Mouse (Mus musculus) gastrocnemius, postnatal 36 days (tissue): Measurements from ENCODE around the gene Meis1. TPM values are rescaled to one million over a fixed set of nuclear protein-coding genes. Genes with fewer than 3 reads are reported as not detected.

Experiments used
- DNase-seq, 2 experiments: peaks; one replicate each; pipeline ENCODE4 v3.0.0; 2022
- intact Hi-C: fragments of 180-260 bp; cut with DNase I; formaldehyde crosslinking; loops from one replicate; pipeline ENCODE4 v1.15.1; 2025
- total RNA-seq, 2 experiments: library from RNA; stranded (reverse); gene quantifications; 2 replicates each; pipeline ENCODE4 v1.2.3; 2021

Gene Meis1
- total RNA-seq, 2 experiments from 2014 or later, result 2.8 to 4.0 TPM

DNA sequence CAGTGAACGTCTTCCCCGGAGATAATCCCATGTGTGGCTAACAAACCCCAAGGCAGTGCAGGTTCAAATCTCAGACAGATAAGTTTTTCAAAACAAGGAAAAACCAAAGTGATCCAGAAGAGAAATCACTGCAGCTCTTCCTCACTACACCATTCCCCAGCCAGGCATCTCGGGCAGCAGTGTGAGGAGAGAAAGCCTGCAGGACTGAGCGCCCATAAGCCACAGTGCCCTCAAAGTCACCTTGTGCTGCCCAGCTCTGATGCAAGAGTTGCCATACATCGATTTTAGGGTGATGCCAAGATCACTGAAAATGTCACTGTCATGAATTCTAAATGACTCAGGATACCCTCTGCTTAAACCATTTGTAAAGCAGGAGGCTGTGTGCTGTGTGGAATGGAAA, 15.7 kb downstream of the Meis1 start:
- no peak for DNase-seq

DNA sequence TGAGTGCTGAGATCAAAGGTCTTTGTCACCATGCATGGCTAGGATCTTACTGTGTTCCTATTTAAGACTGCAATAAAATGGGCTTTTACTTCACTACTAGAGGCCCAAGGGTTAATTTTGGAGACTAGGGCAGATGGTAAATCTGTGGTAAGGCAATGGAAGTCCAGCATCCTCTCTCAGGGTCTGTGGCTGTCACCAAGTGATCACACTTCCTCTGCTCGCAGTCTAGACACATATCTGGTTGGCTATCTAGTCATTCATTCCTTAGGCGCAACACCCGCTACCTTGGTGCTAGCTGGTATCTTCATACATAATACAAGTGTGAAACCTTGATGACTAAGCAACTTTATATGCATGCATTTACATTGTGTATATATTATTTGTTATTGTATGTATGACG, 22.0 kb downstream of the Meis1 start:
- intact Hi-C loops, result no loop called here
- DNase-seq, result no peak

More for the DNA sequence above, 15.7 kb downstream of the Meis1 start:
- intact Hi-C loops, result no loop called here

DNA sequence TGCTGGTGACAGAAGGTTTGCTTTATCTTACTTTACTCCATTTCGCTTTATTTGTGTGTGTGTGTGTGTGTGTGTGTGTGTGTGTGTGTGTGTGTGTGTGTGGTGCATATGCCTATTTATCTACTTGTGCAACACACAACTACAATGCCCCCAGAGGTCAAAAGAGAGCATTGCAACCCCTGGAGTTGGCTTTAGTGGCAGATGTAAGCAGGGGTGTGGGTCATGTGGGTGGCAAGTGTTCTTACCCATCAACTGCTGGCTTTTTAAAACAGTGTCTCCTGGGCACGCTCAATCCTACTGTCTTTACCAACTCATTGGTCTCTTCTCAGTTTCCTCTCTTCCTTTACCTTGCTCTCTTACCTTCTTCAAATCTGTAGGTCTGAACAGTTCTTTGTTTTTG, 22.5 kb downstream of the Meis1 start:
- DNase-seq, result no peak
- intact Hi-C loops, result no loop called here

DNA sequence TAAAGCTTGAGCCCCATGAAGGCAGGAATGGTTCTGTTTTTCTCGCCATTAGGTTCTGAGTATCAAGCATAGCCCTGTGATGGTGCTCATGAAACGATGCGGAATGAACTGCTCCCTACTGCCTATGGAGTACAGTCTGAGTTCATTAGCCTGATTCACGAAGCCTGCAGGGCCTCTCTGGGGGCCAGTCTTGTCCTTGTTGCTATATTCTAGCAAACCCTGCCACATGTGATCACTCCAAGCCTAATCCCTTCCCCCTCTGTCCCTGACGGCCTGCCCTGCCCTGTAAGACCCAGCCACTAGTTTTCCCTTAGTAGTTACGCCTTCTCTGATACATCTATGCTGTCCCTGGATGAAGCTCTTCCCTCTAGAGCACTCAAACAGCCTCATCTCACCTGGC, 26.0 kb downstream of the Meis1 start:
- intact Hi-C loops, result no loop called here
- no peak for DNase-seq

DNA sequence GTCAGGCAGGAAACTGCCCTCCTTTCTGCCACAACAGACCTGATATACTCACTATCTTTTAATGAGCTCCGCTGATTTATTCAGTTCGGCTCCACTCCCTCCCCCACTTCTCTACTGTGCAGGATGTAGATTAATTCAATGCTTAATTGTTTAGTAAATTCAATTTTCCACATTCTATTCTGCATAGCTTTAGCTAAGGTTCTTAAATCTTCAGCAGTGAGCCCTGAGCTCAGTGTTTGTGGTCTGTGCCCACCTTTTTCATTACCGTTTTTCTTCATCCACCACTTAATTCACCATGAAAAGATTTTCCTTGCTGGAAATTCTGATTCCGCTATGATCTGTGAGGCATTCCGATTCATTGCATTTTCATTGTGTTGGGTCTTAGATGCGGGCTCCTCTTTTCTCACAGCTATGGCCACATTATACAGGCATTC, 28.5 kb downstream of the Meis1 start:
- intact Hi-C loops, result no loop called here

DNA sequence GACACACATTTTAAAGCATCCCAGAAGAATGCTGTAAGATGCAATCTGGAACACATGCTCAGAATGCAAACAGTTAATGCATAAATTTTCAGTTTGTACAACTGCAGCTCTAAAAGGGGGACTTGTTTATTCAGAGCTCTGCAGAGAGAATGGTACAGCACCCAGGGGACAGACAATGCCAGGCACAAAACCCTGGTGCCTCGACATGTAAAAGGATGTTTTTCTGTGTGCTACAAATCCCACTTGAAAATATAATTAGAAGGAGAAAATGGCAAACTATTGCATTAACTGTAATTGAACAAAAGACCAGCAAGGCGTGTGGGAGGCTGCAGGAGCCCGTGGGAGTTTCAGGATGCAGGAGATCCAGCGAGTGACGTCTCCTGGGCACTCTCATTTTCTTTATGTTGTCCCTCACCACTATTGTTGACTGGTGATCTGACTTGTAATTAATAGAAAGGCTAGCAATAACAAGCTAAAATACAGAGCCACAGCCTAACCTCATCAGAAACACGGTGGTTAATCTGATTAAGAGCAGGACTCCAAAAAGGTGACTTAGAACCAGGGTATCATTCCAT, 29.0 kb downstream of the Meis1 start:
- intact Hi-C loops, result no loop called here
- no peak for DNase-seq

More for the DNA sequence above, 28.5 kb downstream of the Meis1 start:
- DNase-seq, result no peak

DNA sequence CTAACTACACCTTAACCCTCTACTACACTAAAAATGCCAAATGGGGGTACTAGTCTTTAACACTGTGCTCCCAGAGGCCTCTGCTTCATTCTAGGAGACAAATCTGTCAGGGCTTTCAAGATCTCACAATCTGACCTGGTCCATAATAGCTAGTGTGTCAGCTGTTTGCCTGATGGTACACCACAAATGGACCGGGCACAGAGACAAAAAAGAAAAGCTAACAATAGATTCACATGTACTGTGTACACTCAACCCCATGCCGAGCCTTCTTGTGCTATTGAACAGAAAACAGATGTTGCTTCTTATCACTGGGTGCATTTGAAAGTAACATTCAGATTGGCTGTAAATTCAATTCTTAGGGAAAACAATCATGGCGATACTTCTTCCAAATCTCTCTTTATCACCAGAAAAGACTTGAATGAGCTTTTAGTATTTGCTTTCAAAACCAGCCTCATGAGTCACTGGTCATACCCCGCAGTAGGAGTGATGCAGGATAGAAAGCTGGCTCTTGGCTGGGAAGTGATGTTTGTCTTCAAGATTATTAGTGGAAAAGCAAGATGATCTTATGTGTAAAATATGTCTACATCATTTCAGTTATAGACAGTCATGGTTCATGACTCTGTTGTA, 30.0 kb downstream of the Meis1 start:
- DNase-seq, result no peak
- intact Hi-C loops, result no loop called here

DNA sequence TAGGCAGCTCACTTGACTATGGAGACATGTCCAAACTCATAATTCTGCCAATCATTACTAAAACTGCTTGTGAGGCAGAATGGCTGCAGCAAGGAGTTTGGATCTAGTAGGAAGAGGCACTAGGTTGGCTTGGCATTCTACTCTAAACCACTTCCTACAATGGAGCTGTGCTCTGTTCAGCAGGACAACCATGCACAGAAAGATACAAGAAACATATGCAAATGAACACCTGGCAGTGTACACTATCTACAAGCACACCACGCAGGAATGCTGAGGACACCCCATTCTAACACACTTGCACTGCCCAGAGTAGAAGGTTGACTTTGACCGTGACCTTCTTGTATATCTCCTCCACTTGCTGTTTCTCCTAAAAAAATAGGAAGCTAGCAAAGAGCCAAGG, 35.0 kb downstream of the Meis1 start:
- DNase-seq, result no peak
- intact Hi-C loops, result no loop called here

DNA sequence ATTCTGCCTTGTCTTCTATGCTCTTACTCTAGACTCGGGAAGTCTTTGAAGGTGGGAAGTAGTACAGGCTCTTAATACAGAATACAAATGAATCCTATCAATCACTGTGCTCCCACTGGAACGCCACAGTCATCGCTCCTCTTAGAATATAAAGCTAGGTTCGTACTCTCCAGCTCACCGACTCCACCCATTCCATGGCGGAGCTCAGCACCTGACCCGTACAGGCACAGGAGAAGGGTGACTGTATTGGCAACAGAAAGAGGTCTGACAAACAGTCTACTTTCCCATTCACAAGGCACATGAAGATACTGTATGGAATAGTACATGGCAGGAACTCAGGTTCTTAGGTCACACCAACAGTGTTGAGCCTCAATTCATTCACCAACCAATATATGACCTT, 35.5 kb downstream of the Meis1 start:
- no peak for DNase-seq
- intact Hi-C loops, result no loop called here

DNA sequence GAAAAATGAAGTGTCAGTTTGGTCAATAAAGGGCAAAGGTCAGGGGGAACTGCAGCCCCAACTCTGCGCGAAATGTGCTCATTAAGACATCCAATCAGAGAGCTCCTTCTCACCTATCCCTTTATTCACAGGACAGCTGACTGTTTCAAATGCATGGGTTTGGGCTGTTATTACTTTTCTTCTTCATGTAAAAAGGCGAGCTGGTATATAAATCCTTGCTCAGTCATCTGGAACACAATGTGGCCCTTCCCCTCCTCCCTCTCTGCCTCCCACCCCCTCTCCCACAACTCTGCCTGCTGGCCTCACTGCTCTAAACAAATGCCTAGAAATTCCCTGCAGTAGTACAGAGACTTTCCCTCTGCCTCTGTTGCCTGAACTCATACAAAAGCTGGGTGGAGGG, 36.5 kb downstream of the Meis1 start:
- intact Hi-C loops, result no loop called here
- no peak for DNase-seq

DNA sequence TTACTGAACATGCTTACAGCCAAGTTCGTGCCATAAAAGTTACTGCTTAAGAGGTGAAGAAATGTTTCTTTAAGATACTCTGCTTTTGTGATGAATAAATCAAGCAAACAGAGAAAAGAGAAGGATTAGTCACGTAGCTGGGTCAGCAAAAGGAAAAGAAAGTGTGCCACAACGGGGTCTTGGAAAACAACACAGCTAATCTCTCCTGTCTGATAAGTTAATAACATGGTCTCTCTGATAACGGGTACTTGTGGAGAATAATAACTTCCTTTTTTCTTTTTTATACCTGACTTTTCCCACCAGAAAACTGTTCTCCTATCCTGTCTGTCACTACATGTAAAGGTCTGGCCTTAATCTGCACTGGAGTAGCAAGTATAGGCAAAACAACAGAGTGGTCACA, 37.4 kb downstream of the Meis1 start:
- DNase-seq, result no peak
- intact Hi-C loops, result no loop called here

DNA sequence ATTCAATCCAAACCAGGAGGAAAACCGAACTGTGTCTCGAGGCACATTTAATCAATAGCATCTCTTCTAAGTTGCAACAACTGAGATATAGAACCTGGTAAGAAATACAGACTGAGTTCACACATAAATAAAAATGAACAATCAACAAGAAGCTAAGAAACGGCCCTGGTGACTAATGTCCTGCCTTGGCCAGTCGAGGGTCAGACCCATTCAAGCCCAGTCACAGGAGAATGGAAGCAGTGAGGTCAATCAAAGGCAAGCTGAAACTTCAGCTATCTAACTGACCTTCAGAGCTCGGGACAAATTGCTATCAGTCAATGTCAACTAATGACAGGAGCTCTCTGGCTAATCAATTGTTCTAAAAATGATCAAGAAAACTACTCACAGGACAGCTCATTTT, 38.2 kb downstream of the Meis1 start:
- intact Hi-C loops, result no loop called here
- no peak for DNase-seq

DNA sequence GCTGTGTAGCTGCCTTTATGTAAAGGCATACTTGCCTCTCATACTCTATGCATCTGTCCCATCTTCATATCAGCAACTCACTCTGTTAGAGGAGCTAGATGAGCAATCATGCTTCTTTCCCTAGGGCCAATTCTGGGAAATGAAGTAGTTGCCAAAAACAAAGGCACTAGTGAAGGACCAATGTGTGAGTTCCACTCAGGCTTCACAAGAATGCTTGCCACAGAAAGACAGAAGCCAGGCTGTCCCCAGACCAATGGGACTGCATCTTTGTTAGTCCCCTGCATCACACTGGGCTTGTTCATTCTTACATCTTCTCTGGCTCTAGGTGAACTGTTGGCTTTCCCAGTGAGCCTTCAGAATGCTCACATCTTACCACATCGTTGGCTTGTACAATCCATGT, 43.7 kb downstream of the Meis1 start:
- intact Hi-C loops, result no loop called here

DNA sequence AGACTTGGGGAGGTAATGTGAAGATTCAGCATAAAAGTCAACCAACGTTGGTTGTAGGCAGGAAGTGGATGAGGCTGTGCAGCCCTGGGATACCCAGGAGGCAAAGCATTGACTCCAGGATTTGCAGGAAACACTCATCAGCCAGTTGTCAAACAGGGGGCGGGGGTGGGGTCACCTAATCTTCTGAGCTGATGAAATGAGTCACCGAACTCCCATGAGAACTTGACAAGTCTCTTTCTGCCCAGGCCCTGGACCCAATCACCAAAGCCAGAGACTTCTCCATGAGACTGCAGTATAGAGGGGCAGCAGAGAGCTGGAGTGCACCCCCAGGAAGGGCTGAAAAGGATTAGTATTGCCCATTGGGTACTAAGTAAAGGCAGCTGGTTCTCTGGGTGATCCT, 45.0 kb downstream of the Meis1 start:
- intact Hi-C loops, result no loop called here
- no peak for DNase-seq

More for the DNA sequence above, 43.7 kb downstream of the Meis1 start:
- no peak for DNase-seq

DNA sequence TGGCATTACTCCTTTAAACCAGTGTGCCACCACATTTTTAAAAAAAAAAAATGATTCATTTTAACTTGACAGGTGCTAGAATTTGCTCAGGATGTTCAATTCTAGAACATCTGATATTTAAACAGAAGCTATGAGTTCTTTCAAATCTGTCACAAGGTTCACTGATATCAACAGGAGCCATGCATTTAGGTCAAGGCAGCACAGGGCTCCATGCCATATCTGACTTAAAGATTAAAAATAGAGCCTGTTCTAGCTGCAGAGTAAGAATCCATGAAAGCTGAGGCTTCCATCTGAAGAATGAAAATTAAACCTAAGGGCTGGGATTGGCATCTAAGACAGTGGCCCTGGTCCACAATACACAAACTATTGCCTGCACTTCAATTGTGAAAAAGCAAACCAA, 45.8 kb downstream of the Meis1 start:
- intact Hi-C loops, result no loop called here
- no peak for DNase-seq

DNA sequence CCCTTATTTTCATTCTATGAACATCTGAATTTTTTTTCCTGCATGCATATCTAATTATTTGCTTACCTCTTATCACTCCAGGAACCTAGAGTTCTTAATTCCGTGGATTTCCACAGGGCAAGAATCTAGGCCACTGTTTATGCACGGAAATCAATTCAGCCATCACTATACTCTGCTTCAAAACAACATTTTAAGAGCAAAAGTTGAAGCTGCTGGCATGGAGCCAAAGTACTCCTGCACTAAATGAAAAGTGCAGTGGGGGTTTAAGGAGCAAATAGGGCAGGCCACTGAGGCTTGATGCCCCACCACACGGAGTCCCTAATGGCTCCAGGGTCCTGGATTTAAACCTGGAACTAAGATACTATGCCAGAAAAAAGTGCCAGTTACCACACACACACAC, 47.2 kb downstream of the Meis1 start:
- intact Hi-C loops, result no loop called here
- DNase-seq, result no peak

DNA sequence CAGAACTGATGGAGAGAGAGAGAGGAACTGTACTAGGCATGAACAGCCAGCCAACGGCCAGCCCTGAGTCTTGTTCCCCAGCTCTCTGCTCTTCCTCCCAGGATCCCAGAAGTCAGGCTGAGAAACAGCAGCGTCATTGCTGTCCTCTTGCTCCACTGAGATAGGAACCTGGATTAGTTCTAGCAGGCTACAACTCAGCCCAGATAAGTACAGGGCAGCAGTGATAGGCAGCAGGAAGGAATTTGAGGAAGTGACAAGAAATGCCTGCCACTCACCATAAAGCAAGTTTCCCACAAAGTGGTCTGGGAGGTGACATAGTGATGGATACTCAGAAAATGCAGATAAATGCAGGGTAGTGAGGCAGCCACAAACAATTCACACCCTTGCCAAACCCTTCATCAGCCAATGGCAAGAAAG, 48.9 kb downstream of the Meis1 start:
- intact Hi-C loops, result no loop called here
- no peak for DNase-seq

DNA sequence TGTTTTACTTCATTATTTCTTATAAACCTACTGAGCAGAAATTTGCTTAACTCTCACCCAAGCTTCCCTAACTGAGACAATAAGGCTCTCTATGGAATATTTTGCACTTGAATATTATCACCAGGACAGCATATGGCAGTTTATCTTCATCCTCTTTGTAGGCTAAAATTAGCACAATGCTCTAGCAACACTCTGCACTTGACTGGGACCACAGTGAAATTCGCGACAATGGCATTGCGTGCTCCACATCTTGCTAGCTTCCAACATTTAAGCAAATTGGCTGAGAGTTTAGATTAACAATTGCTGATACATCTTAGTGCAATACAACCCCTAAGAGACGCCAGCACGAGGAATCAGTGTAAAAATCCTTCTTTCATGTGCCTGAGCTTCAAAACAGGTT, 54.4 kb downstream of the Meis1 start:
- no peak for DNase-seq
- intact Hi-C loops, result no loop called here

DNA sequence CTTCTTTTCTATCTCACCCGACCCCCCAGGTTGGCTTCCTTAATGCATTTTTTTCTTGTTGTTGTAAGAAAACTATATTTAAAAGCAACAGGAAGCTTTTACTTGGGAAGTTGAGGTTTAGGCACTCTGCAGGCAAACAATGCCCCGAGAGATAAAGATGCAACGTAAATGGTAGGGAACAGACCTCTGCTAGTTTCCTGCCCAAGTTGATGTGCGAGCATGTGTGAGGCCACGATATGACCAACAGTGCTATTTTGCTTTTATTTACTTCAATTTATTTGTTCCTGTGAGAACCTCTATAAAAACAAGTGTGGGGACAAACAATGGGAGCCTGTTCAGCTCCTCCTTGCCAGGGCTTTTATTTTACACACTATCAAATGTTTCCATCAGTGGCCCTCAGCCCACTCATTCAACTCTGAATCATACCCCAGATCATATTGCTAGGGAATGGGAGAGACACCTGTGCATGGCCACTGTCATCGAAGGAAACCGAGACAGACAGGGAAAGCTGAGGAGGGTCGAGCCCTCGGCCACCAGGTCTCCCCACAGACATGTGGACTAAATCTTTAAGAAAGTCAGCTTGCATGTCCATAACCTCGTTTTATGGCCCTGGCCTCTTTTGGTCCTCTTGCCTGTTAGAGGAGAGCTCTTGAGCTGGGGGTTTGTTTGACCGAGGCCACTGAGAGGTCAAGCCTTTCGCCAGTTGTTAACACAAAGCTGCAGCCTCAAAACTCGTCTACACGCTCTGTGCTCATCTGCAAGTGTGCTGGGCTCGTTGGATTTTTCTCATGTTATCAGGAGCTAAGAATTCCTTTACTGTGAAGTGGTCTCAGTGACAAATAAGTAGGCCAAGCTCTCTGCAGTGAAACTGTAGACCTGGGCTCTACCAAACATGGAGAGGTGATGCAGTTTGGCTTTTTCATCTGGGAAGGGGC, 55.3 kb downstream of the Meis1 start:
- intact Hi-C loops, result no loop called here
- DNase-seq, result no peak

DNA sequence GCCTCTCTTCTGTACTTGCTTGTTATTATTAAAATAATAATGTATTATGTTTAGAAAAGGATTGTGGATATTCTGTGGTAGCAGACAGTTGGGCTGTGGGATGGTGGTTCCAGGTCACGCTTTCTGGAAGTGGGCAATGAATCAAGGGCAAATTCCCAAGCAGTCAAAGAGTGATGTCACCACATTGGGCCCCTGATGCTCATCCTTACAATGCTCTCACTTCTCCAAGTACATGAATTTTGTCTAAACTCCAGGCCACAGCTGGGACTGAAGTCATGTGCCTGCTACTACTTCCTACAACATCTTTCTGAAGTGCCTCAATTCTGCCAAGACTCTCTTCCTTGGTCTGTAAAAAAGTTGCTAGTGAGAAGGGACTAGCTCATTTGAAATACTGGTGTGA, 59.3 kb downstream of the Meis1 start:
- no peak for DNase-seq
- intact Hi-C loops, result no loop called here
